Mouse (Mus musculus) testis, adult 2 months (tissue): ENCODE measurements around the gene Dglucy.

Experiments
- CTCF ChIP-seq: fragments of 200-500 bp; IDR thresholded peaks from 2 replicates; pipeline ENCODE4 v1.5.1; 2012; ENCODE audit warnings: low read depth, mild to moderate bottlenecking, inconsistent platforms, low read length, moderate library complexity; ENCODE audit not compliant: control insufficient read depth, insufficient read depth, insufficient replicate concordance
- POLR2A ChIP-seq: fragments of 200-500 bp; IDR thresholded peaks from 2 replicates; pipeline ENCODE4 v1.6.1; 2012; ENCODE audit warnings: low read depth, mild to moderate bottlenecking, inconsistent platforms, low read length, moderate library complexity; ENCODE audit not compliant: control insufficient read depth

- no peak for TF ChIP-seq POLR2A
- no peak for TF ChIP-seq CTCF
These were observed 145.9 kb downstream of the Dglucy start for GRCm38 (mm10) chr12:100924646-100925339.
